Mouse (Mus musculus): ENCODE results near the gene Rbm43.

Gene Rbm43

GRCm38 (mm10) chr2:51934574-51935334 lies at the start of gene Rbm43:
TSS of gene Rbm43 (minus strand) at chr2:51935163.
- peak; percentile 62 for DNase-seq (ENCODE audit: low spot score)

GRCm38 (mm10) chr2:51982288-51982687 lies 47.3 kb upstream of the Rbm43 start:
- DNase-seq (ENCODE audit: low spot score): no peak

- DNase-seq (ENCODE audit: low spot score): no peak
Measured at GRCm38 (mm10) chr2:51981630-51982029, 46.7 kb upstream of the Rbm43 start.

GRCm38 (mm10) chr2:51973410-51973968 lies 38.5 kb upstream of the Rbm43 start, which contains the start of gene Nmi:
TSS of gene Nmi (minus strand) at chr2:51973494.
- DNase-seq (ENCODE audit: low spot score): no peak

GRCm38 (mm10) chr2:51972641-51973409 lies 37.9 kb upstream of the Rbm43 start:
- peak; percentile 22 for DNase-seq (ENCODE audit: low spot score)

- no peak for DNase-seq (ENCODE audit: low spot score)
Measured at GRCm38 (mm10) chr2:51972142-51972541, 37.2 kb upstream of the Rbm43 start.

- no peak for DNase-seq (ENCODE audit: low spot score)
Measured at GRCm38 (mm10) chr2:51970897-51971296, 35.9 kb upstream of the Rbm43 start.

GRCm38 (mm10) chr2:51967288-51967687 lies 32.3 kb upstream of the Rbm43 start:
- DNase-seq (ENCODE audit: low spot score): no peak

- no peak for DNase-seq (ENCODE audit: low spot score)
Measured at GRCm38 (mm10) chr2:51953648-51954204, 18.8 kb upstream of the Rbm43 start.

- DNase-seq (ENCODE audit: low spot score): no peak
Measured at GRCm38 (mm10) chr2:51950876-51951275, 15.9 kb upstream of the Rbm43 start.

GRCm38 (mm10) chr2:51948105-51948830 lies 13.3 kb upstream of the Rbm43 start:
- DNase-seq (ENCODE audit: low spot score): no peak

GRCm38 (mm10) chr2:51945812-51946211 lies 10.8 kb upstream of the Rbm43 start:
- no peak for DNase-seq (ENCODE audit: low spot score)

- no peak for DNase-seq (ENCODE audit: low spot score)
Measured at GRCm38 (mm10) chr2:51941832-51942231, 6.9 kb upstream of the Rbm43 start.

- no peak for DNase-seq (ENCODE audit: low spot score)
Measured at GRCm38 (mm10) chr2:51938750-51939149, 3.8 kb upstream of the Rbm43 start.

GRCm38 (mm10) chr2:51937004-51937403 lies 2.0 kb upstream of the Rbm43 start:
- no peak for DNase-seq (ENCODE audit: low spot score)

GRCm38 (mm10) chr2:51936585-51936984 lies 1.6 kb upstream of the Rbm43 start:
- DNase-seq (ENCODE audit: low spot score): no peak

GRCm38 (mm10) chr2:51935921-51936320 lies 958 bp upstream of the Rbm43 start:
- no peak for DNase-seq (ENCODE audit: low spot score)

GRCm38 (mm10) chr2:51933341-51934134 lies 1.4 kb downstream of the Rbm43 start:
- no peak for DNase-seq (ENCODE audit: low spot score)

- no peak for DNase-seq (ENCODE audit: low spot score)
Measured at GRCm38 (mm10) chr2:51931241-51931640, 3.7 kb downstream of the Rbm43 start.

GRCm38 (mm10) chr2:51914944-51915680 lies 19.9 kb downstream of the Rbm43 start:
- peak; percentile 37 for DNase-seq (ENCODE audit: low spot score)

All from ovary, postnatal 10 days (tissue).